Comparison of ENCODE assay signal across 8 mouse cellular contexts in genomic region chr9:122310613-122311049, GRCm38 (mm10). TPM values are rescaled to one million over a fixed set of nuclear protein-coding genes. Genes with fewer than 3 reads are reported as not detected.
DNase-seq lines count a peak whose midpoint lies in the region; ATAC-seq and TF ChIP-seq lines count a peak whose summit lies in the region.

No protein-coding gene starts in this region.

- H3K27ac ChIP-seq in cortical plate, adult 2 months (ENCODE audit: insufficient read depth, low read length) = no peak overlapping the region

- H3K4me1 ChIP-seq in cortical plate, adult 2 months (ENCODE audit: control insufficient read depth, insufficient read depth, low read length) = no peaks in the 10 kb centered on the region

- peak; percentile 94 for TF ChIP-seq CTCF in cortical plate, adult 2 months (IDR thresholded peaks at IDR 0.05; ENCODE audit: extremely low read depth, insufficient read depth, low read length)

- no peak for TF ChIP-seq POLR2A in cortical plate, adult 2 months (IDR thresholded peaks at IDR 0.05; ENCODE audit: extremely low read depth, insufficient read depth, low read length)

- ATAC-seq in megakaryocyte, adult 5-6 weeks (ENCODE audit: poor library complexity, severe bottlenecking) = peak; percentile 83

- peak; percentile 95 for DNase-seq in adipocyte (ENCODE audit: low spot score)
- peak; percentile 74 for DNase-seq in gastrocnemius, adult 8-10 months (ENCODE audit: low spot score in 2 of 2)
- peak; percentile 75 for DNase-seq in hindlimb bud, embryonic 11.5 days (ENCODE audit: extremely low spot score, low read depth, low spot score)
- peak; percentile 78 to 81 for DNase-seq in left cerebral cortex, adult 8-10 months (ENCODE audit: low spot score in 2 of 2)
- DNase-seq in right cerebral cortex, adult 18-20 months = peak; percentile 84
- peak; percentile 86 for DNase-seq in urinary bladder, adult 2 months (ENCODE audit: low spot score)

- peak overlapping the region; percentile 19 for H3K4me3 ChIP-seq in cortical plate, adult 2 months (ENCODE audit: insufficient read depth, low read length)

RNA-seq across cellular contexts. Expression of gene Ano10, which starts 16.4 kb away (rescaled TPM):
- 31.3 and 33.2 TPM in 2 replicates for polyA plus RNA-seq in cortical plate, adult 2 months (2012; rRNA removed)
- total RNA-seq in gastrocnemius, adult 8-10 months (2022) = 10 to 100 TPM; 48.0 to 56.3 (median 52.5) TPM
- total RNA-seq in left cerebral cortex, adult 8-10 months (2022) = 10 to 100 TPM; 28.5 to 29.8 (median 29.6) TPM
- 33.1 and 40.9 TPM in 2 replicates for total RNA-seq in megakaryocyte, adult 5-6 weeks (2015)
- total RNA-seq in megakaryocyte, adult 5-6 weeks (2017) = 17.1 and 32.8 TPM in 2 replicates
- polyA plus RNA-seq in urinary bladder, adult 2 months (2012; rRNA removed) = 73.2 and 79.4 TPM in 2 replicates

RNA-seq across cellular contexts. Expression of gene Abhd5, which starts 40.8 kb away (rescaled TPM):
- 22.4 and 23.7 TPM in 2 replicates for polyA plus RNA-seq in cortical plate, adult 2 months (2012; rRNA removed)
- 10 to 100 TPM; 36.4 to 52.5 (median 42.7) TPM for total RNA-seq in gastrocnemius, adult 8-10 months (2022)
- total RNA-seq in left cerebral cortex, adult 8-10 months (2022) = 10 to 100 TPM; 19.4 to 20.9 (median 20.0) TPM
- 83.7 and 84.1 TPM in 2 replicates for total RNA-seq in megakaryocyte, adult 5-6 weeks (2015)
- 87.0 and 93.8 TPM in 2 replicates for total RNA-seq in megakaryocyte, adult 5-6 weeks (2017)
- polyA plus RNA-seq in urinary bladder, adult 2 months (2012; rRNA removed) = 30.8 and 38.4 TPM in 2 replicates
